Mouse (Mus musculus) liver, adult 2 months (tissue): Measurements from ENCODE around the gene Tlcd2. TPM values are rescaled to one million over a fixed set of nuclear protein-coding genes. Genes with fewer than 3 reads are reported as not detected.
"Not testable (repeated sequence)": the region's sequence is repeated elsewhere in the genome, so short reads cannot be mapped to it uniquely, and the experiment has no call there.

Source experiments
- DNase-seq: peaks from one replicate; pipeline ENCODE4 v3.0.0-alpha.2; 2011; ENCODE audit warnings: low read depth, low spot score; ENCODE audit errors: extremely low read depth
- H3K27ac ChIP-seq: fragments of 200-500 bp; replicated peaks from 2 replicates; pipeline ENCODE4 v1.5.1; 2012; ENCODE audit warnings: low read depth, mild to moderate bottlenecking, control low read depth, inconsistent platforms, low read length; ENCODE audit not compliant: insufficient read depth
- H3K27me3 ChIP-seq: fragments of 200-500 bp; 2 replicates; pipeline ENCODE4 v1.6.1; 2012; ENCODE audit warnings: mild to moderate bottlenecking, moderate library complexity, low read length, inconsistent platforms; ENCODE audit not compliant: control insufficient read depth, insufficient read depth
- H3K36me3 ChIP-seq: fragments of 200-500 bp; 2 replicates; pipeline ENCODE4 v1.6.1; 2012; ENCODE audit warnings: low read length, inconsistent platforms; ENCODE audit not compliant: control insufficient read depth, insufficient read depth
- H3K4me1 ChIP-seq: fragments of 200-500 bp; 2 replicates; pipeline ENCODE4 v1.6.1; 2011; ENCODE audit warnings: low read length; ENCODE audit not compliant: control insufficient read depth, insufficient read depth
- H3K4me3 ChIP-seq: fragments of 200-500 bp; 2 replicates; pipeline ENCODE4 v1.5.1; 2011; ENCODE audit warnings: low read depth, mild to moderate bottlenecking, control low read depth, low read length, moderate library complexity; ENCODE audit not compliant: insufficient read depth
- H3K79me2 ChIP-seq: fragments of 200-500 bp; 2 replicates; pipeline ENCODE4 v1.6.1; 2012; ENCODE audit warnings: inconsistent platforms, mild to moderate bottlenecking, low read length, moderate library complexity; ENCODE audit not compliant: control insufficient read depth, insufficient read depth
- H3K9ac ChIP-seq: fragments of 200-500 bp; 2 replicates; pipeline ENCODE4 v1.6.1; 2012; ENCODE audit warnings: low read depth, mild to moderate bottlenecking, control low read depth, inconsistent platforms, low read length
- CTCF ChIP-seq: fragments of 200-500 bp; IDR thresholded peaks from 2 replicates; pipeline ENCODE4 v1.5.1; 2011; ENCODE audit warnings: low read depth, low read length, control low read depth
- POLR2A ChIP-seq: fragments of 200-500 bp; IDR thresholded peaks from 2 replicates; pipeline ENCODE4 v1.6.1; 2011; ENCODE audit warnings: low read length, control low read depth; ENCODE audit not compliant: insufficient read depth; ENCODE audit errors: extremely low read depth
- WGBS: fragments of 180-500 bp; shearing (Covaris S2); methylation state at CpG from one replicate; pipeline ENCODE4 v1.1.7; 2018; 5-methylcytosine and 5-hydroxymethylcytosine counted together
- polyA plus RNA-seq: library from polyadenylated mRNA; depleted of rRNA; stranded (reverse); fragments of >200 nt; gene quantifications from 2 replicates; pipeline ENCODE4 v1.2.3, GENCODE M21; 2012
- total RNA-seq: library from RNA; depleted of rRNA; stranded (reverse); fragments of >200 nt; gene quantifications from 2 replicates; pipeline ENCODE4 v1.2.3, GENCODE M21; 2014

Tlcd2 gene
- total and polyA plus RNA-seq, 2 experiments: 237 to 238 TPM

DNA sequence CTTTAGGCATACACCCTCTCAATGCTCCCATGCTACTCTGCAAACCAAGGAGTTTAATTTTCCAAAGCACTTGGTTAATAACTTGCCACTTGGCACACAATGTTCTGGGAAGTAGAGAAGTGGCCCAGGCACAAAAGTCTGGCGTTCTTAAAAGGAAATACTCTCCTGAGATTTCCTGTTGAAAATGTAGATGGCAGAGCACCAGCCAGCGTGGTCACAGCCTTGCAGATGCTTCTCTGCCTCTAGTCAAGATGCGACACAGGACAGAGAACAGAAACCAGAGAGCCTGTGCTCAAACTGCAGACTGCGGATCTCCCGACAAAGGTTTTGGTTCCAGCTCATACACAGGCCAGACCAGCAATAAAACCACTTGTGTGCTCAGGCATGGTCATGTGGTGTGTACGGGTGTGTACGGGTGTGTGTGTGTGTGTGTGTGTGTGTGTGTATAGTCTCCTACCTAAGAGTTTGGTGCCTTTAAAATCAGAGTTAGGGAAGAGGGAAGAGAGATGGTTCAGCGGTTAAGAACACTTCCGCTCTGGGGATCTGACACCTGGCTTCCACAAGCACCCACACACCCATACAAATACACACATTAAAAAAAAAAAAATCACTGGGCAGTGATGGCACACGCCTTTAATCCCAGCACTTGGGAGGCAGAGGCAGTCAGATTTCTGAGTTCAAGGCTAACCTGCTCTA, 6.3 kb upstream of the Tlcd2 start:
- no peak overlapping the region for H3K4me3 ChIP-seq
- 64% methylated on average over 10 of the region's 10 CpGs for WGBS

DNA sequence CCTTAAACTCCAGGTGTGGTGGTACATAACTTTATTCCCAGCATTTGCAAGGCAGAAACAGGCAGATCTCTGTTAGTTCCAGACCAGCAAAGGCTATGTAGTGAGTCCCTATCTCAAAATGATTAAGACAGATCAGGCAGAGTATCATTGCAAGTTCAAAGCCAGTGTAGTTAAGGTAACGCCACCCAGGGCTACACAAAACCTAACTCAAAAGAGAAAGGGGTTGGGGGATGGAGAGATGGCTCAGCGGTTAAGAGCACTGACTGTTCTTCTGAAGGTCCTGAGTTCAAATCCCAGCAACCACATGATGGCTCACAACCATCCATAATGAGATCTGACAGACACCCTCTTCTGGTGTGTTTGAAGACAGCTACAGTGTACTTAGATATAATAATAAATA, 5.5 kb upstream of the Tlcd2 start:
- WGBS: 98% methylated on average over 2 of the region's 2 CpGs
- H3K9ac ChIP-seq, DNase-seq, H3K27me3 ChIP-seq, H3K4me3 ChIP-seq, H3K36me3 ChIP-seq, H3K27ac ChIP-seq: not testable (repeated sequence)
- Histone ChIP-seq H3K4me1 (peaks cover 53% of the 10 kb centered on the region), H3K79me2 (peaks cover 34% of the 10 kb centered on the region)

More for the DNA sequence above, 6.3 kb upstream of the Tlcd2 start:
- no peak for DNase-seq
- Histone ChIP-seq H3K4me1 (peaks cover 60% of the 10 kb centered on the region), H3K79me2 (peaks cover 39% of the 10 kb centered on the region), H3K9ac (peak overlapping the region; percentile 51), H3K27me3 (no peaks in the 10 kb centered on the region), H3K27ac (peak overlapping the region; percentile 77), H3K36me3 (no peaks in the 10 kb centered on the region)
- no peak for TF ChIP-seq CTCF
- TF ChIP-seq POLR2A: no peak

DNA sequence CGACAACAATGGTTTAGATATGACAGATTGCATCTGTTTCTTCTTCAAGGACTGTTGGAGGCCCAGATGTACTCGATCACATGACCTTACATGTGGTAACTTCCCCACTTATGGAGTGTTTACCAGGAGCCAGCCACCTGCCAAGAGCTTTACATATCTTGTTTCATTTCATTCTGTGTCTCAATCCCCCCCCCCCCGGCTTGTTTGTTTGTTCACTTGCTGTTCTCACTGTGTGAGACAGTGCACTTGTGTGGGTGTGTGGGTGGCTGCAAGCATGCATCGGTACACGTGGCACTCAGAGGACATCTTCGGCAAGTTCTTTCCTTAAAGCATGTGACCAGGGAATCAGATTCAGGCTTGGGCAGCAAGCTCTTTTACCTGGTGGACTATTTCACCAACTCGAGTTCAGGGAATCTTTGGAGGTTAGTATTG, 5.1 kb upstream of the Tlcd2 start:
- Histone ChIP-seq H3K9ac (no peak overlapping the region), H3K79me2 (peaks cover 29% of the 10 kb centered on the region), H3K36me3 (no peaks in the 10 kb centered on the region), H3K4me3 (no peak overlapping the region), H3K27me3 (no peaks in the 10 kb centered on the region), H3K27ac (no peak overlapping the region), H3K4me1 (peaks cover 49% of the 10 kb centered on the region)
- DNase-seq: no peak
- TF ChIP-seq CTCF: no peak
- no peak for TF ChIP-seq POLR2A
- WGBS: 40% methylated on average over 7 of the region's 7 CpGs

DNA sequence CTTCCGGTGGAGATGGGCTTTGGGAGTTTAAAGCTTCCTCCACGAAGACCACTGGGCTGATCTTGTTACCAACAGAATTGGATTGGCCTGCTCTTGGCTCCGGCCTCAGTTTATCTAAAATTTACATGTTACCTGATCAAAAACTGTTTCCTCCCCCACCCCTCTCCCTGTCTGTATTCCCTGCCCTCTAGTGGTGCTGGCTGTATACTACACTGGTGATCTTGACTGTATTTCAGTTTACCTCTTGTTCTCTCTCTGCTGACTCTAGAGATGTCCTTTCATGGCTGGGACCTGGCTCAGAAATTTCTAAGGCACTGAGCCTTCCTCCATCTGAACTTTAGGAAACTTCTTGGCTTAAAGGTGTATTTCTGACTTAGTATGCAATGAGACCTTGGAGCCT, 3.3 kb upstream of the Tlcd2 start:
- TF ChIP-seq CTCF (peak; percentile 60), POLR2A (no peak)
- H3K79me2 ChIP-seq: peaks cover 13% of the 10 kb centered on the region
- DNase-seq: peak; percentile 73
- no peak overlapping the region for H3K4me3 ChIP-seq
- no peaks in the 10 kb centered on the region for H3K27me3 ChIP-seq
- peak overlapping the region; percentile 99 for H3K27ac ChIP-seq
- H3K9ac ChIP-seq: no peak overlapping the region
- H3K36me3 ChIP-seq: peaks cover under 1% of the 10 kb centered on the region; the same call in 1 of the 2 replicates
- H3K4me1 ChIP-seq: peaks cover 35% of the 10 kb centered on the region
- 5% methylated on average over 3 of the region's 3 CpGs for WGBS

DNA sequence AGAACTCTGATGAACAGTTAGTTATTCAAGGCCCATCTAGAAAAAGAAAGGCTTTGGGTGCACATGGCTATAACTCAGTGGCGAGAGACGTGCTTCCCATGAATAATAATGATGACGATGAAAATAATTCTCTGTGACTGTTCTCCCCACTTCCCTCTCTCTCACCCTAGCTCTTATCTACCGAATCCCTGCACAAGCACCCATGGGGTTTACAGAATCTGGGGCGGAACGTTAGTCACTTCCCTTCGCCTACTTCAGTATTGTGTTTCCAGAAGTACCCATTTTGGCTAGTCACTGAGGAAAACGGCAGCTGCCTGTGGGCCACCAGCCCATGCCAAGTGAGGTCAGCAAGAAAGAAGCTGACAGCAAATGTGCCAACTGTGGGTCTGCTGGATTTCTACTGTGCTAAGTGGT, 2.9 kb upstream of the Tlcd2 start:
- Histone ChIP-seq H3K9ac (peak overlapping the region; percentile 25; the same call in 1 of the 2 replicates), H3K27ac (peak overlapping the region; percentile 99), H3K4me1 (peaks cover 34% of the 10 kb centered on the region), H3K27me3 (no peaks in the 10 kb centered on the region), H3K36me3 (peaks cover 5% of the 10 kb centered on the region; the same call in 1 of the 2 replicates), H3K79me2 (peaks cover 11% of the 10 kb centered on the region; the same call in 1 of the 2 replicates), H3K4me3 (no peak overlapping the region)
- TF ChIP-seq CTCF: no peak
- no peak for TF ChIP-seq POLR2A
- 35% methylated on average over 8 of the region's 8 CpGs for WGBS
- no peak for DNase-seq

DNA sequence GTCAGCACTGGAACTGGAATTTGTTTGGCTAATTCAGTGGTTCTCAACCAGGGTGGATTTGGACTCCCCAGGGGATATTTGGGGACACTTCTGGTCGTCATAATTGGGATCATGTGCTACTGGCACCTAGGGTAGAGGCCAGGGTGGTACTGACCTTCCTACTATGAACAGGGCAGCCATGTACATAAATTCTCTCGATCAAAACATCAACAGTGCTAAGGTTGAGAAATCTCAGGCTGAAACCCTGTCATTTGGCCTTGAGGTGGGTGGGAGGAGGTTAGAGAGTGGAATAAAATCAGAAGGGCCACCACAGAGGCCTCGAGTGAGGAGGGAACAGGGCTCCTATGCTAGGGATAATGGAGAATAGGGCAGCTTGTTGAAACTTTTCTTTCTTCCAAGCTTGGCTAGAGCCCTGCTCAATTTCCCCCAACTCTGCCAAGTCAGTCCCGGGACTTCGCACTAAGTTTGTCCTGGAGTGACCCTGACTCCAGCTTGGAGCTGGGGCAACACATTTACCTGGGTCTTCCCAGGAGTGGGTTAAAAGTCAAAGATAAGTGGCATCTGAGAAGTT, 2.3 kb upstream of the Tlcd2 start:
- H3K4me1 ChIP-seq: peaks cover 35% of the 10 kb centered on the region
- H3K27ac ChIP-seq: peak overlapping the region; percentile 99
- TF ChIP-seq CTCF: no peak
- 0 out of 2 replicates have a peak, but pooled peaks have one; percentile 38 for TF ChIP-seq POLR2A
- WGBS: 7% methylated on average over 5 of the region's 5 CpGs
- H3K27me3 ChIP-seq: no peaks in the 10 kb centered on the region
- H3K9ac ChIP-seq: peak overlapping the region; percentile 28
- H3K79me2 ChIP-seq: peaks cover 6% of the 10 kb centered on the region; the same call in 1 of the 2 replicates
- no peak overlapping the region for H3K4me3 ChIP-seq
- peaks cover 7% of the 10 kb centered on the region; the same call in 1 of the 2 replicates for H3K36me3 ChIP-seq
- peak; percentile 91 for DNase-seq
